Mouse (Mus musculus) bone marrow macrophage, adult 2 months (primary cell): ENCODE measurements around the gene Dock4.

Experiments
- CTCF ChIP-seq: IDR thresholded peaks from 2 replicates; pipeline ENCODE4 v1.5.1; 2012; ENCODE audit warnings: low read depth, mild to moderate bottlenecking, low read length, moderate library complexity
- POLR2A ChIP-seq: IDR thresholded peaks from 2 replicates; pipeline ENCODE4 v1.6.1; 2012; ENCODE audit warnings: mild to moderate bottlenecking, low read depth, low read length, borderline replicate concordance

DNA sequence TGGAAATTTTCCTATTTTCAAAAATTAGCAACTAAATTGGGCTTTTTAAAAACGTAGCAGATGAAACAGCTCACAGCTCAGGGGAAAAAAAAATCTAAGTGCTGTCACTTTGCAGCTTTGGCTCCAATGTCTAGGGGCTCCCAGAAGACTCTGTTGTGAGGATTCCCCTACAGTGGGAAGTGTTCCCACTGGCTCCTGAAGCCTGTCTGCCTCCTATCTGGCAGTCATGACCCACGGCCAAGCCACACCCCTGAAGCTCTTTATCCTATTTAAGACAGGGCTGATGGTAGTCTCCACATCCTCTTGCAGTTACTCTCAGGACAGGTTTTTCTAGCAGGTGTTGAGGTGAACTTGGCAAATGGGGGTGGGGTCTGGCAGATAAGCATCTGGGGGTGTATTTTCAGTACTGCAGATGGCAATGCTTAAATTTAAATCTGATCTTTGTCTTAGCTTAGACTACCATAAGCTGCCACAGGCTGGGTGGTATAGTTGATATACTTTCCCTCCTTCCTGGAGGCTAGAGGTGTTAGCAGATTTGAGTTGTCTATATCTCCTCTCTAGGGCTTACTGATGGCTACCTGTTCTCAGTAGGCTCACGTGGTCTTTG, 397.8 kb downstream of the Dock4 start:
- TF ChIP-seq CTCF (no peak), POLR2A (no peak)
